Mouse (Mus musculus): ENCODE data around the gene Dpysl5. TPM values are rescaled to one million over a fixed set of nuclear protein-coding genes. Genes with fewer than 3 reads are reported as not detected.

Gene Dpysl5
- total RNA-seq, 2 experiments from 2014 or later, result 30.1 to 30.7 TPM

DNA sequence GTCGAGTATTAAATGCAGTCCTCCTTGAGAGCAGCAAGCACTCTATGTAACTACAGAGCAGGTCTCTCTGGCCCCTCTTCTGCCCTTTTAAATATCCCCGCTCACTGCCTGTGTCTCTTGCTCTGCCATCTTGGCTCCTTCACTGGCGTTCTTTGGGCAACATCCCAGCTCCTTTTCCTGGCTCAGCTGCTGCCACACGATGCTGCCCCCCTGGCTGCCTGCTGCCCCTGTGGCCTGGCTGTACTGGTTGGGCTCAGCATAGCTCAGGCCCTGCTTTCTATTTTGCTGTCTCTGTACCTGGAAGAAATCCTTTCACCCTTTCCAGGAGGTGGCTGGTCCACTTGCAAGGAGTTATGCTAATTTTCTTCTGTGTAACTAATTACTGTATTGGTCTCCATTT, 41.8 kb downstream of the Dpysl5 start:
- Histone ChIP-seq H3K27ac (no peak overlapping the region), H3K4me3 (no peak overlapping the region)
- peak in 1 of 2 experiments; percentile 33 for DNase-seq (ENCODE audit: low spot score in 2 of 2)
- peak; percentile 64 for TF ChIP-seq CTCF (conservative IDR thresholded peaks at IDR 0.05)

DNA sequence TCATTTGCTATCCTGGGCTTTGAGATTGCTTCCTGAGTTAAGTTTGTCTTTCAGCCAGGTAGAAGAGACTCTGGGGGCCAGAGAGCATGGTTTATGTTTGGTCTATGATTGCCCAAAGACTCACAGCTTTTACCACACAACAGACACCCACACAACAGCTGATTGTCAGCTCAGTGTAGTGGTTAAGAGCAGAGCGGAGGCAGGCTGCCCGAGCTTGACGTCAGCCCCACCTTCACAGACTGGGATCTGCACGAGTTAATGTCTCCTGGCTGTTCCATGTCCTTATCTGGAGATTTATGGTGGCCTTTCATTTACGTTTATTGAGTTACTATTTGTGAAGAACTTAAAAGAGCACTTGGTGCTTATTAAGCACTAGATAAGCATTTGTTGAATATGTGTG, 43.9 kb downstream of the Dpysl5 start:
- peak; percentile 36 to 54 for DNase-seq (ENCODE audit: low spot score in 2 of 2)
- Histone ChIP-seq H3K4me3 (no peak overlapping the region), H3K27ac (no peak overlapping the region)
- no peak for TF ChIP-seq CTCF (conservative IDR thresholded peaks at IDR 0.05)

DNA sequence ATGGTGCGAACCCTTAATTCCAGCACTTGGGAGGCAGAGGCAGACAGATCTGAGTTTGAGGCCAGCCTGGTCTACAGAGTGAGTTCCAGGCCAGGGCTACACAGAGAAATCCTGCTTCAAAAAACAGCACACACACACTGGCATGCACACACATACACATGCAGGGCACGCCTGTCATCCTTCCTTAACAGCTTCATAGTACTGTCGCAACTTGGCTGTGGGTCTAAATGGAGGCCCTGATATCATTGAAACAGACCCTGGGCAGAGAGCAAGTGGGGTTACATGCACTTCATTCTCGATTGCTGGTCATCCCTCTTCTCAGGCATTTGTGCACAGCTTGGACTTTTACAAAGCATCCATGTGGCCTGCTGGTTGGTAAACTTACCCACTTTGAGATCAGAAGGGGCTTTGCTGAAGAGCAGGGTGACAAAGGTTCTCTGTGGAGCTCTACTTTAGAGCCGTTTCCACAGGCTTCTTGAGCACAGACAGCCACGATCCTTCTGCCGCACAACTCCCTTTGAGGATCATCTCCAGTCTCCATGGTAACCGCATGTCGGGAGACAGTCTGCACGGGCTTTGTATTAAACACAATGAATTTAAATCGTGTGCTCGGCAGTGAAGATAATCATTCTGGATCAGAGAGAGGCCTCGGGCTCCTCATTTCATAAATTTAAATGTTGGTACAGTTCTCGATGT, 51.6 kb downstream of the Dpysl5 start:
- DNase-seq (ENCODE audit: low spot score in 2 of 2), result peak; percentile 52 to 78
- no peak for TF ChIP-seq CTCF (conservative IDR thresholded peaks at IDR 0.05)
- no peak overlapping the region for H3K4me3 ChIP-seq
- peak overlapping the region; percentile 70 for H3K27ac ChIP-seq

DNA sequence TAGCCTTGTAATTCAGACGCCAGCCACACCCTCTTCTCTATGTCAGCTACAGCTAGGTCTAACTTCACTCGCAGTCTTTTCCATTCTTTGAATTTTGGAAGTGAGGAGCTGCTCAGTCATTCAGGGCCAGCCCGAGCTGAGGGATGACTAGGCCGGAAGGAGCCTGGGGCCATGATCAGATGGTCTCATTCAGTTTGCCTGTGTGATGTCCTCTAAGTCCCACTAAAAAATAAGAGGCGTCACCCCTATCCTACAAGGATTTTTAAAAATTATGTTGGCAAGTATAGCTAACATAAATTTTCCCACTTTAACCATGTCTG, 52.1 kb downstream of the Dpysl5 start:
- Histone ChIP-seq H3K4me3 (no peak overlapping the region), H3K27ac (peak overlapping the region; percentile 49)
- no peak for TF ChIP-seq CTCF (conservative IDR thresholded peaks at IDR 0.05)
- no peak for DNase-seq (ENCODE audit: low spot score in 2 of 2)

DNA sequence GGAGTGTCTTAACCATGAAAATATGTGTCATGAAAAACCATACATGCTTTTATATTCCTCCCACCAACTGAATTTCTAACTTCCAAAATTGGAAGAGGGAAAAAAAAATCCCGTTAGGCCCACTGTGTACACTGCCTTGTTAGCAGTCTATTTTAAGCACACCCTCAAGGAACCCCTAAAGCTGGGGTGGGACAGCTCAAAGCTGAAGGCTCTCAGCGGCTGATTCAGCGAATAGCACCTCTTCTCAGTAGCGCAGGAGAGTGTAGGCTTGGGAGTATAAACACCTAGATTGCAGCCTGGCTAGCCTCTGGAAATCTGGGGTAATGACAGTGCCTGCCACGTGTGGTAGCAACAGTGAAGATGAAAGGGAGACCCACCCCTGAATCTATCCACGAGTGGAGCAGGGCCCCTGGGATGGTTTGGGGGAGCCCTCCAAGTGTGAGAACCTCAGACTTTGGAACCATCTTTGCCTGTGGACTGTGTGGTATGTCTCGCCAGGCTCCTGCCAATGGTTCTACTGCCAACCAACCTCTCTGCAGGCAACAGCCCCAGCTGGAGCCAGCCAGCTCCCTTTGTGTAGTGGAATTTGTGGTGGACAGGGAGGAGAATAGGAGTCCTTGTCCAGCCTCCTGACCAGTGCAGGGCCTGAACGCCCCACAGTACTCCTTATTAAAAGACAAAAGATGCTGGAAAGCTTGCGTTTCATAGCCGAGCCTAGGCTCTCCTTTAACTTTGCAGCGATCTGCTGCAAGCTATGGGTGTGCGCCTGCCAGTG, 54.4 kb downstream of the Dpysl5 start:
- H3K27ac ChIP-seq, result peak overlapping the region; percentile 48; the same call in 1 of the 2 replicates
- no peak for TF ChIP-seq CTCF (conservative IDR thresholded peaks at IDR 0.05)
- H3K4me3 ChIP-seq, result no peak overlapping the region
- DNase-seq (ENCODE audit: low spot score in 2 of 2), result peak in 1 of 2 experiments; percentile 30

DNA sequence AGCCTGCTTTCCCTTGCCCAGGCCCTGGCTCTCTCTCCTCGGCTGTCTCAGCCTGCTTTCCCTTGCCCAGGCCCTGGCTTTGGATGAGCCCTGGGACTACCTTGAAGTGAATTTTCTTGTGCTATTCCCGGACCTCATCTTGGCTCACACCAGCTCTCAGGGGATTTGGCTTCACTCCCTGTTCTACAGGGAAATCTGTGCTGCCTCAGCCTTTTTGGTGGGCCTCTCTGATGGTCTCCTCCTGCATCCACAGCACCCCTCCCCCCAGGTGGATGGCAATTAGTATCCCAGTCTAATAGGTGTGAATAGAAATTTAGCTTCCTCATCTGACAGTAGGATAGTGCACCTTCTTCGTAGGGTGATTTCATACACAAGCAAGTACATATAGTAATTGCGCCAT, 56.7 kb downstream of the Dpysl5 start:
- no peak for DNase-seq (ENCODE audit: low spot score in 2 of 2)
- Histone ChIP-seq H3K27ac (no peak overlapping the region), H3K4me3 (no peak overlapping the region)
- no peak for TF ChIP-seq CTCF (conservative IDR thresholded peaks at IDR 0.05)

DNA sequence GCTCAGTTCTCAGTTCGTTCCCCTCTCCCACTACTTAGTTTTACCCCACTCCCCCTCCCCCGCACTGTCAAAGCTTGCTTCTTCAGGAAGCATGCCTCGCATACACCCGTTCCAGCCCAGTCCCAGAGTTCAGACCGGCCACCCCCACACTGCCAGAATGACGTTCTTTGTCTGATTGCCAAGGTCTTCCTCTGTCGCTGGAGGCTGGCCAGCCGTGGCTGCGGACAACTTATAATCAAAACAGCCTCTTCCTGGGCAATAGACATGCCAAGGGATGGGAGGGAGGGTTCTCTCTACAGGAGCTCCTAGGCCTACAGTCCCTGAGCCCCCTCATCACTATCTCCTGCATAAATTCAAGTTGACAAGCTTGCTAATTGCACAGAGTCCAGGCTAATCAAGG, 57.2 kb downstream of the Dpysl5 start:
- no peak for DNase-seq (ENCODE audit: low spot score in 2 of 2)
- H3K27ac ChIP-seq, result no peak overlapping the region
- no peak overlapping the region for H3K4me3 ChIP-seq
- no peak for TF ChIP-seq CTCF (conservative IDR thresholded peaks at IDR 0.05)

DNA sequence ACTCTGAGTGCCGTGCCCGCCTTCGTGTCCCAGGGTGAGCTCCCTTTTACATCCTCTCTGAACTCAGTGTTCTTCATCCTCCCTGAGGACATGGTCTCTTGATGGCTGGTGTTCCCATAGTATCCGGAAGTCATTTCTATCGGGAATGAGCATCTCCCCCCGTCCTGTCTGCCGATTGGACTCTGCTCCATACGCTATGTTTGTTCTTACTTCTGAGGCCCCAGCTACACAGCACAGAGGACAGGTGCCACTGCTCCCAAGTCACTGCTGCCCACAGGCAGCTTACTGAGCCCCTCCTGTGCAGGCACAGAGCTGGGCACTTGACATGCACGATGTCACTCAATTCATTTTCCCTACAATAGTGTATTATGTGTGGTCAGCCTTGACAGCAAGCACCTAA, 57.7 kb downstream of the Dpysl5 start:
- no peak overlapping the region for H3K27ac ChIP-seq
- TF ChIP-seq CTCF (conservative IDR thresholded peaks at IDR 0.05), result no peak
- no peak for DNase-seq (ENCODE audit: low spot score in 2 of 2)
- H3K4me3 ChIP-seq, result no peak overlapping the region

DNA sequence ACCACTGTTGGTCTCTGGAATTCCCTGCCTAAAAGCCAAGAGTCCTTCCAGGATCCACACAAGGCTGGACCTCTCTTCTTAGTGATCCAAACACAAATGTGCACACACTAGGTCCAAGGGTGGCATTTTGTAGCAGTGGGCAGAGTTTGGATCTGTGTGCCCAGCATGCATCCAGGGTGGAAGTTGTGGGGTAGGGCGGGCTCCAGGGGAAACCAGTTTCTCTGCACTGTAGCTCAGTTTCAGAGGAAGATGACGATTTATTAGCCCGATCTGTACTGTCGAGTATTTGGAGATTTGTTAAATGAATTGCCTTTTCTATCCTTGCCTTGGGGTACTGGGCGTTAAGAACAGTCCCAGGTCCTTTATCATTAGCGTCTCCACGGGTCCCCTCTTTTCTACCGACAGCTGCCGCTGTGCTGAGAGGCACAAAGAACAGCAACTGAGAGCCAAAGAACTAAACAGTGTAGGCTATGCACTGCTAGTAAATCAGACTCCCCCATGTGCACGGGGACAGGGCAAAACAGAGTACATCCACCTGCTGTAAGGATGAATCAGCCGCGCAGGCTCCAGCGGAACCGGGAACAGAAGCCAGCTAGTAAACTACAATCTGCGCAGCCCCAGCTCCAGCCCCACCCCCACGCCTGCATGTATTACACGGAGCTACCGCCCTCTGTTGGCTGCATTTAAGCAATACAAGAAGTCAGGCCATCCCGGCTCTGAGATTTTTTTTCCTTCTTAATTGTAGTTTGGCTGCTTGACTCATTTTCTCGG, 63.4 kb downstream of the Dpysl5 start:
- Histone ChIP-seq H3K27ac (peak overlapping the region; percentile 50), H3K4me3 (peak overlapping the region; percentile 43)
- peak; percentile 93 to 95 for DNase-seq (ENCODE audit: low spot score in 2 of 2)
- TF ChIP-seq CTCF (conservative IDR thresholded peaks at IDR 0.05), result peak; percentile 94

DNA sequence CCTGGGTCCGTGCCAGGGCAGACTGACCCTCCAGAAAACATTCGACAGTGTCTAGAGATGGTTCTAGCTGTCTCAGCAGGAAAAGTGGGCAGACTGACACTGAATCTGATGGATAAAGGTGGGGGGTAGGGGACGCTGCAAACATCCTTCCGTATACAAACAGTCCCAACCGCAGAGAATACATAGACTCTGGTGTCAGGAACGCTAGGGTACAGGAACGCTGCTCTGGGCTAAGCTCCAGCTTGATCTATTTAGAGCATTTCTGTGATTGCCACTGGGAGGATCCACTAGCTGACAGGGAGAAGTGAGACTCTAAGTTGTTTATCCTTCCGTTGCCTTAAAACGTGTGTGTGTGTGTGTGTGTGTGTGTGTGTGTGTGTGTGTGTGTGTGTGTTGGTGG, 69.3 kb downstream of the Dpysl5 start:
- peak; percentile 47 to 48 for DNase-seq (ENCODE audit: low spot score in 2 of 2)
- Histone ChIP-seq H3K4me3 (no peak overlapping the region), H3K27ac (peak overlapping the region; percentile 65; the same call in 1 of the 2 replicates)
- TF ChIP-seq CTCF (conservative IDR thresholded peaks at IDR 0.05), result no peak; the same call in 1 of the 2 replicates

DNA sequence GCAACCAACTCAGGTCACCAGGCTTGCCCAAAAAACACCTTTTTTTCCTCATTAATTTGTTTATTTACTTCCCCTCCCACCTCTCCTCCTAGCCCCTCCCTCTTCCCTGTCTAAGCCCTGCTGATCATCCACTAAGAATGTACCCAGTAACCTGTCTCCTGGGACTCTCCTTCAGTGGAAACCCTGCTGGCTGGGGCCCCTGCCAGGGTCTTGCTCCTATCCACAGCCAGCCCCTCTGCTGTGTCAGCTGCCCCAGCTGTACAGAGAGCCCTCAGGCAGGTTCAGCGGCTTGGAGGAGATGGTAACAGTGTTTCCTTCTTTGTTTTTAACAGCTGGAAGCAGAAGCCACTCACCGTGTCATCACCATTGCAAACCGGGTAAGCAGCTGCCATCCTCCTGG, 69.8 kb downstream of the Dpysl5 start:
- Histone ChIP-seq H3K27ac (0 out of 2 replicates have a peak overlapping the region, but pooled peaks have one; percentile 10), H3K4me3 (no peak overlapping the region)
- no peak for TF ChIP-seq CTCF (conservative IDR thresholded peaks at IDR 0.05)
- no peak for DNase-seq (ENCODE audit: low spot score in 2 of 2)

DNA sequence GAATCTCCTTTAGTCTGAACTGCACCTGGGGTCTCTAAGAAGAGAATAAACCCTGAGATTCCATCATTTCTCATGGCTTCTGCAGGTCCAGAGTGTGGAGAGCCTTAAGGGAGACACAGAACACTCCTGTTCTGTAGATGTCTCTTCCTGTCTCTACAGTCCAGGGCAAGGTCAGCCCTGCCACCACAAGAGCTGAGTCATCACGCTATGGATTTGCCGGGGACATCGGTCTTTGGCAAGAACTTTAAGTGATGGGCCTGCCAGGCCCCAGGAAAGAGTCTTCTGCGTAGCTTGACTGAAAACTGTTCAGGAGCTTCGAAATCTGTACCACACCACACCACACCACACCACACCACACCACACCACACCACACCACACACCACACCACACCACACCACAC, 76.0 kb downstream of the Dpysl5 start:
- TF ChIP-seq CTCF (conservative IDR thresholded peaks at IDR 0.05), result no peak
- no peak for DNase-seq (ENCODE audit: low spot score in 2 of 2)
- Histone ChIP-seq H3K27ac (no peak overlapping the region), H3K4me3 (no peak overlapping the region)

DNA sequence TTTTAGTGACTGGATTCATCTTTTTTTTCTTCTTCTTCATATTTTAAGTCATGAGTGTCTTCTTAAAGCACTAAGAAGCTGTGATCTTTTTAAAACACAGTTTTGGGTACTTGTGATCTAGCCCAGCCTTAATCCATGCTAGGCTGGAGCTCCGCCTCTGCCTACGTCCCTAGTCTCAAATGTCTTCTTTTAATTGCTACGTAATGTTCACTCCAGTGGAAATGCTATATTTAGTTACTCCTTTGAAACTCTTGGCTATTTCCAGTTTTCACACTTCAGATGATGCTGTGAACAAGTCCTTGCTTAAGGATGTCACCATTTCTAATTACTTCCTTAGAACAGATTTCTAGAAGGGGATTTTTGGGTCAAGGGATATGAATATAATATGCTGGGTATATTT, 78.7 kb downstream of the Dpysl5 start:
- Histone ChIP-seq H3K4me3 (no peak overlapping the region), H3K27ac (no peak overlapping the region)
- no peak for TF ChIP-seq CTCF (conservative IDR thresholded peaks at IDR 0.05)
- DNase-seq (ENCODE audit: low spot score in 2 of 2), result no peak
